Mouse (Mus musculus): ENCODE data around the gene Mboat2. TPM values are rescaled to one million over a fixed set of nuclear protein-coding genes. Genes with fewer than 3 reads are reported as not detected.

Gene Mboat2
- polyA plus RNA-seq, 2 experiments from 2014 or later = 0.27 TPM; not detected in 1

DNA sequence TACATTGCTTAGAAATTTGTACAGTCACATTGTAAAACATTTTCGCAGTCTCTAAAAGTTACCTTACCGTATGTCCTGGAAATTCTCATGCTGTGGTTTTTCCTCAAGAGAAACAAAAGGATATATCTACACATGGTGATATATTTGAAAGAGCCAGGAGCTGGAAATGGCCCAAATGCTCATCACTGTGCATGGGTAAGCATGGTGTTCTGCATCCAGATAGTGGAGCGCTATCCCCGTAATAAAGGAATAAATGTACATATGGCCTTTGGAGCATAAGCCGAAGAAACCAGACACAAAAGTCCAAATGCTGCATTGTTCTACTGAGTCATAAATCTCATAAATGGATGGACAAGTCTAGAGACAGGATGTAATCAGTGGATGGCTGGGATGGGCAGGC, 72.1 kb downstream of the Mboat2 start:
- no peak for ATAC-seq

GRCm38 (mm10) chr12:24907894-24908293, 77.2 kb downstream of the Mboat2 start:
- ATAC-seq = no peak

GRCm38 (mm10) chr12:24909679-24910078, 79.0 kb downstream of the Mboat2 start:
- ATAC-seq = no peak

DNA sequence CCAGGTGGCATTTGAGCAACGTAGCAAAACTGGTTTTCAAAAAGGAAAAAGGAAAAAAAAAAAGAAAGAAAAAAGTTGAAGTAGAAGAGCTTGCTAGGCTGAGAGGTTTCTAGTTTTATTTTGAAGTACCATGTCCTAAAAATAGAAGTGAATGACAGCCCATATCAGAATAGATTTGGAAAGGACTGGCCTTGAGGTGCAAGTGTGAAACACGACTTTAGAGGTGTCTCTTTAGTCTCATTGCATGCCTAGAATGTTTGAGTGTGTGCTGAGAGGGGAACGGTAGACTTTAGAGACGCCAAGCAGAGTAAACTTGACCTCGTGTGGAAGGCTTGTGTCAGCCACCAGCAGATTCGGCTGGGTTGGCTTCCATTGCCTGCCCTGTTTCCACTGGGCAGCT, 81.5 kb downstream of the Mboat2 start:
- ATAC-seq = no peak

DNA sequence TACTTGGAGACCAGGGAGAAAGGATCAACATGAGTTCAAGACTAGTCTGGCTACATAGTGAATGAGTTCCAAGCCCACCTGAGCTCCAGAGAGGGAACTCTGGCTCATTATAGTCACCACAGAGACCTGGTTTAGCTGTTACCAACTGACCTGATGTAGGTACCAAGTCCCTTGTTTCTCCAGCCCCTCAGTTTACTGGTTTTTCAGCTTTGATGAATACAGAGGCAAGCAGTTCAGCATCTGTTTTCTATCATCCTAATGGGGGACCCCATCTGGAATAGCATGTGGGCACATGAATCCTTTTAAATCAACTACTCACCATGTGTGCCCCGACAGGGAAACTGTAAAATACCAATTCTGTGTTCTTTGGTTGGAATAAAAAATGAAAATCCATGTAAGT, 82.2 kb downstream of the Mboat2 start:
- ATAC-seq = no peak

GRCm38 (mm10) chr12:24918575-24919262, 88.0 kb downstream of the Mboat2 start:
- ATAC-seq = no peak

- no peak for ATAC-seq
Observed at GRCm38 (mm10) chr12:24920861-24921260, 90.2 kb downstream of the Mboat2 start.

DNA sequence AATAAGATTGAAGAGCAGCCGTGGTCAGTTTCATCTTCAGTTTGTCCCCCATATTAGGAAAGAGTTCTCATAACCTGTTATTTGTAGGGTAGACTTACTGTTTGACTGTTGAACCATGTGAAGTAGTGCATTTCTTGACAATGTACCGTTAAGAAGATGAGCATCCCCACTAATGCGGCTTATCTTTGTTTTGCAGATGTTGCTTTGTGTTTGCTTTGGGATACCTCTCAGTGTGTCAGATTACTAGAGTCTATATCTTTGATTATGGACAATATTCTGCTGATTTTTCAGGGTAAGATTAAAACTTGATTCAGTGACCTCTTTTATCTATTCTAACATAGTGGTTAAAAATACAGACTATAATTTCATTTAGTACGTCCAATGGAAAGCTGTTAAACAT, 93.3 kb downstream of the Mboat2 start:
- ATAC-seq = no peak

DNA sequence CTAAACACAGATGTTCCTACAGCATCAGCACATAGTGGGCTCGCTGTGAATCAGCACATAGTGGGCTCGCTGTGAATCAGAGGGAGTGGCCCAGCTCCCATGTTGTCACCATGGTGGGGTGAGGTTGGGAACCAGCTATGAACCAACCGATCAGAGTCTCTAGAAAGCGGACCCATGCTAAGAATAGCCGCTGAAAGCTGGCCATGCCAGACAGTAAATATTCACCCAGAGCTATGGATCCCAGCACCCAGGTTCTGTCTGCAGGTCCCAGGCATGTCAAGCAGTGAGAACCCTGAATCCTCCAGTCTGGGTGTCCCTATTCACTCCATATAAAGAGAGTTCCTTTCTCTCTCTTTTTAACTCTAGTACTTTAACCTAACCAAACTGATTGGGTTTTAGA, 94.6 kb downstream of the Mboat2 start:
- no peak for ATAC-seq

- no peak for ATAC-seq
Observed at GRCm38 (mm10) chr12:24925684-24926083, 95.0 kb downstream of the Mboat2 start.

GRCm38 (mm10) chr12:24928051-24928748, 97.5 kb downstream of the Mboat2 start:
- no peak for ATAC-seq

DNA sequence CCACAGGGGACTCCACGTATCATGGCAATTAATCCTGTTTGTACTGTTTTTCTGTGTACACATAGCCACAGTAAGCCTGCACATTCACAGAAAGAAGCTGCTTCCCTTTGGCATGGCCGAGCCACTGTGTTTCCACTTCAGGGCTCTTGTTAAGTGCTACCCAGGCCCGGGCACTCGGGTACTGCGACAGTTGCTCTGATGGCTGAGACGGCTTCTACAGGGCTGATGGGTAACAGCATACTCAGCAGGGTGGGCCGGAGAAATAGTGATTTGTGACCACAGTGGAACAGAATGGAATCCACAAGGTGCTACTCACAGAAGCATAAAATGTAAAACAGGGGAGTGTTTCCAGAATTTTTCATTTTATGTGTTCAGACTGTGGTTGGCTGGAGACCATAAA, 98.4 kb downstream of the Mboat2 start:
- no peak for ATAC-seq

DNA sequence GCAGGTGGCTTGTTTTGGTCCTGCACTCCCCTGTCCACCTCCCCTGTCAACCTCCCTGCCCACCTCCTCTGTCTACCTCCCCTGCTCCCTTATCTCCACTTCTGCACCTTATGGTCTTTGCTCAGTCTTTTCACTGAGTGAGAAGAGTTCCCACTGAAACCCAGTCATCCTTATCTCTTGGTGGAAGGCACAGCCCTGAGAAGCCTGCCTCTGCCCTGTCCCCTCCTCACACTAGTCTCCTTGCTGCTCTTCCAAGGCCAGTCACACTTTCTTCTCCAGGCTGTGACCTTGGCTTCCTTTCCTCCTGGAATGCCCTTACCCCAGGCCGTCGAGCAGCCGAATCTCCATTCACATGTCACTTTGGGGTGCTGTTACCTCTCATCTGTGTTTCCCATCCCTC, 100.1 kb downstream of the Mboat2 start:
- no peak for ATAC-seq

DNA sequence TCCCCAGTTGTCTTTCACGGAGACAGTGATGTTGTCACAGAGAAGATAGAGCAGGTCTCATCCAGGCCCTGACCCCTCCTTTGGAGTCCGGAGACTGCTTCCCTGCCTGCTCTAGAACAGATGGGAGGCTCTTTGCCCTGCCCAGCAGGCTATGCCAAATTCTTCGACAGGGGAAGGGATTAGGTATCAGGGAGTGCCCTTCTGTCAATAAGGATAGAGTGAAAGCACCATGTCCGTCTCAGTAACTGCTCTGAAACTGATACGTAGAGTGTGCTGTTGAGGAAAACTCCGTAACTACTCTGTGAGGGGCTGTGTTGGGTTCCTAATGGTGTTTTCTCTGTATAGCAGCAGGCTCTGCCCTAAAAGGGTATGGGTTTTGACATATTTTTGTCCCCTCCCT, 101.4 kb downstream of the Mboat2 start:
- ATAC-seq = no peak

- no peak for ATAC-seq
Observed at GRCm38 (mm10) chr12:24933206-24933775, 102.6 kb downstream of the Mboat2 start.

DNA sequence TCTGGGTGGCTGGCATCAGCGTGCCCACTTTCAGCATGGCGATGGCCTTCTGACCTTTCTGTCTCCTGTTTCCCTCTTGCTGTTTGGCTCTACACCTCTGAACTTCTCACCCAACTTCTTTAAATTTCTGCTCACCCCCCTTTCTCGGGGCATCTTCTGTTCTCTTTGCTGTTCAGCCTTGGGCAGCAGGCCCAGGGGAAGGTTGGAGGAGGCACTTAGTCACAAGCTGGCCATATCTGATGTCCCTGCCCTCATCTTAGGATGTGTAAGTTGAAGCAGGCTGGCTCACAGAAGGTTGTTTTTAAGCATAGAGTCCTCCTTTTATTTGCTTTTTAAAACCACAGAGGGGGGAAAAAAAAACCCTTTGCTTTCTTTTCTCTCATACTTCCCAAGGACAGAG, 103.3 kb downstream of the Mboat2 start:
- ATAC-seq = no peak

GRCm38 (mm10) chr12:24936281-24936680, 105.6 kb downstream of the Mboat2 start:
- ATAC-seq = no peak

GRCm38 (mm10) chr12:24939372-24939771, 108.7 kb downstream of the Mboat2 start:
- no peak for ATAC-seq

- ATAC-seq = no peak
Observed at GRCm38 (mm10) chr12:24942619-24943287, 112.1 kb downstream of the Mboat2 start.

DNA sequence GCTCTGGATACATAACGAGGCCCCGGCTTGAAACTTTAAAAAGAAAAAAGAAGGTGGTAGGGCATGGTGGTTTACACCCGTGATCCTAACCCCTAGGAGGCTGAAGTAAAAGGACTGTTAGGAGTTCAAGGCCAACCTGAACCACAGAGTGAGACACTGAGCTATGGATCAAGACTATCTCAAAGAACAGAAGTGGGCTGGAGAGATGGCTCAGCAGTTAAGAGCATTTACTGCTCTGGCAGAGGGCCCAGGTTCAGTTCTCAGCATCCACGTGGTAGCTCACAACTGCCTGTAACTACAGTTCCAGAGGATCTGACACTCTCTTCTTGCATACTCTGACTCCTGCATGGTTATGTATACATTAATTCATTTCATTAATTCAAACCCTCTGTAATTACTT, 112.7 kb downstream of the Mboat2 start:
- no peak for ATAC-seq

- ATAC-seq = no peak
Observed at GRCm38 (mm10) chr12:24944597-24944996, 113.9 kb downstream of the Mboat2 start.

DNA sequence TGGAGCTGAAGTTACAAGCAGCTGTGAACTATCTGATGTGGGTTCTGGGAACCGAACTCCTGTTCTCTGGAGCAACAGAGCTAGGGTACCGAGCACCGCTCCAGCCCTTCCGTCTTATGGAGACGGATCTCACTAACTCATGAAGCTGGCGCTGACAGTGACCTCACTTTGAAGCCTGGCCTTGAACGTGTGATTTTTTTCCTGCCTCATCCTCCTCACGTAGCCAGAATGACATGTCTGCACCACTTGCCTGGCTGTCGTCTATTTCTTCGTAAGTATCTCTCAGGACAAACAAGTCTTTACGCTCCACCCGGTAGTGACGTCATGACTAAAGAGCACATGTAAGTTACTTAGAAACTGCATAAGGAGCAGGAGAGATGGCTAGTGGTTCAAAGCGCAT, 116.4 kb downstream of the Mboat2 start:
- ATAC-seq = no peak

DNA sequence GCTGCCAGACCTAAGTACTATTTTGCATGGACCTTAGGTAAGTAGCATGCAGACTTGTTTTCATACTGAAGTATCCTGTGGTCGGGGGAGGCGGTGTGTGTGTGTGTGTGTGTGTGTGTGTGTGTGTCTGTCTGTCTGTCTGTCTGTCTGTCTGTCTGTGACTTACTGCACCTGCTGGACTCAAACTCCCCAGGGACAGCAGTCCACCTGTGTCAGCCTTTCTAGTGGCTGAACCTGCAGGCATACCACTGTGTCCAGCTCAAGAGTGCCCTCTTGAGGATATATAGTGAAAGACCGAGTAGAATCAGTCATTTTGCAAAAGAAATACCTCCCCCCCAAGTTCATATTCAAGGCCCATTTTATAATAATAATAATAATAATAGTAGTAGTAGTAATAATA, 117.7 kb downstream of the Mboat2 start:
- no peak for ATAC-seq
